Mouse (Mus musculus): ENCODE measurements at regions not wholly inside any gene's neighbourhood (a gene's known extent, or its start where the extent isn't known, plus 50 kb on each side); places are given as distances from the start of the nearest gene placed in this dataset.

GRCm38 (mm10) chr16:50696052-50696451, 105.1 kb upstream of the Ccdc54 start:
- TF ChIP-seq POLR2A (IDR thresholded peaks at IDR 0.05; ENCODE audit: borderline replicate concordance, extremely low read depth, insufficient read depth, insufficient read length): no peak
- 77% methylated on average over 4 of the region's 4 CpGs for WGBS
- Histone ChIP-seq H3K36me3 (ENCODE audit: control insufficient read depth, insufficient read depth, low read length) (no peaks in the 10 kb centered on the region), H3K4me3 (replicated peaks; ENCODE audit: low read length) (no peak overlapping the region), H3K9ac (ENCODE audit: low read depth, low read length, severe bottlenecking) (no peak overlapping the region), H3K4me1 (ENCODE audit: control insufficient read depth, insufficient read depth, low read length) (no peaks in the 10 kb centered on the region), H3K4me2 (replicated peaks; ENCODE audit: low read depth, low read length, severe bottlenecking) (no peak overlapping the region), H3K27me3 (ENCODE audit: control insufficient read depth, insufficient read depth, low read length) (no peaks in the 10 kb centered on the region), H3K27ac (replicated peaks; ENCODE audit: low read depth, low read length) (no peak overlapping the region), H3K9me3 (ENCODE audit: control insufficient read depth, low read length) (no peaks in the 10 kb centered on the region)
- no peak for DNase-seq (ENCODE audit: low spot score)
- no peak for ATAC-seq (ENCODE audit: low FRiP score, low read depth)

- no peak overlapping the region for H3K9ac ChIP-seq (ENCODE audit: low read depth, low read length, severe bottlenecking)
- H3K4me3 ChIP-seq (replicated peaks; ENCODE audit: low read length): no peak overlapping the region
- ATAC-seq (ENCODE audit: low FRiP score, low read depth) (no peak), DNase-seq (ENCODE audit: low spot score) (no peak)
- no peaks in the 10 kb centered on the region for H3K27me3 ChIP-seq (ENCODE audit: control insufficient read depth, insufficient read depth, low read length)
- WGBS: 69% methylated on average over 2 of the region's 2 CpGs
- H3K4me1 ChIP-seq (ENCODE audit: control insufficient read depth, insufficient read depth, low read length): no peaks in the 10 kb centered on the region
- no peaks in the 10 kb centered on the region for H3K9me3 ChIP-seq (ENCODE audit: control insufficient read depth, low read length)
- no peaks in the 10 kb centered on the region for H3K36me3 ChIP-seq (ENCODE audit: control insufficient read depth, insufficient read depth, low read length)
- H3K4me2 ChIP-seq (replicated peaks; ENCODE audit: low read depth, low read length, severe bottlenecking): no peak overlapping the region
- no peak for TF ChIP-seq POLR2A (IDR thresholded peaks at IDR 0.05; ENCODE audit: borderline replicate concordance, extremely low read depth, insufficient read depth, insufficient read length)
- H3K27ac ChIP-seq (replicated peaks; ENCODE audit: low read depth, low read length): no peak overlapping the region
These were observed 103.1 kb upstream of the Ccdc54 start for GRCm38 (mm10) chr16:50694045-50694444.

GRCm38 (mm10) chr16:50690818-50691217, 99.9 kb upstream of the Ccdc54 start:
- H3K4me1 ChIP-seq (ENCODE audit: control insufficient read depth, insufficient read depth, low read length): no peaks in the 10 kb centered on the region
- ATAC-seq (ENCODE audit: low FRiP score, low read depth): no peak
- no peak overlapping the region for H3K9ac ChIP-seq (ENCODE audit: low read depth, low read length, severe bottlenecking)
- WGBS: 77% methylated on average over 7 of the region's 7 CpGs
- H3K4me2 ChIP-seq (replicated peaks; ENCODE audit: low read depth, low read length, severe bottlenecking): no peak overlapping the region
- no peak for DNase-seq (ENCODE audit: low spot score)
- no peaks in the 10 kb centered on the region for H3K9me3 ChIP-seq (ENCODE audit: control insufficient read depth, low read length)
- no peaks in the 10 kb centered on the region for H3K27me3 ChIP-seq (ENCODE audit: control insufficient read depth, insufficient read depth, low read length)
- no peak for TF ChIP-seq POLR2A (IDR thresholded peaks at IDR 0.05; ENCODE audit: borderline replicate concordance, extremely low read depth, insufficient read depth, insufficient read length)
- H3K27ac ChIP-seq (replicated peaks; ENCODE audit: low read depth, low read length): no peak overlapping the region
- no peak overlapping the region for H3K4me3 ChIP-seq (replicated peaks; ENCODE audit: low read length)
- H3K36me3 ChIP-seq (ENCODE audit: control insufficient read depth, insufficient read depth, low read length): no peaks in the 10 kb centered on the region

- WGBS: 70% methylated on average over 10 of the region's 10 CpGs
- no peak overlapping the region for H3K4me3 ChIP-seq (replicated peaks; ENCODE audit: low read length)
- no peaks in the 10 kb centered on the region for H3K36me3 ChIP-seq (ENCODE audit: control insufficient read depth, insufficient read depth, low read length)
- no peak overlapping the region for H3K9ac ChIP-seq (ENCODE audit: low read depth, low read length, severe bottlenecking)
- H3K27me3 ChIP-seq (ENCODE audit: control insufficient read depth, insufficient read depth, low read length): no peaks in the 10 kb centered on the region
- H3K27ac ChIP-seq (replicated peaks; ENCODE audit: low read depth, low read length): no peak overlapping the region
- no peak for TF ChIP-seq POLR2A (IDR thresholded peaks at IDR 0.05; ENCODE audit: borderline replicate concordance, extremely low read depth, insufficient read depth, insufficient read length)
- no peak for ATAC-seq (ENCODE audit: low FRiP score, low read depth)
- no peaks in the 10 kb centered on the region for H3K9me3 ChIP-seq (ENCODE audit: control insufficient read depth, low read length)
- no peak overlapping the region for H3K4me2 ChIP-seq (replicated peaks; ENCODE audit: low read depth, low read length, severe bottlenecking)
- H3K4me1 ChIP-seq (ENCODE audit: control insufficient read depth, insufficient read depth, low read length): no peaks in the 10 kb centered on the region
- no peak for DNase-seq (ENCODE audit: low spot score)
These were observed 98.6 kb upstream of the Ccdc54 start for GRCm38 (mm10) chr16:50689525-50689924.

GRCm38 (mm10) chr16:50688818-50689506, 98.0 kb upstream of the Ccdc54 start:
- no peak overlapping the region for H3K27ac ChIP-seq (replicated peaks; ENCODE audit: low read depth, low read length)
- no peak overlapping the region for H3K4me3 ChIP-seq (replicated peaks; ENCODE audit: low read length)
- no peaks in the 10 kb centered on the region for H3K27me3 ChIP-seq (ENCODE audit: control insufficient read depth, insufficient read depth, low read length)
- H3K9ac ChIP-seq (ENCODE audit: low read depth, low read length, severe bottlenecking): no peak overlapping the region
- H3K9me3 ChIP-seq (ENCODE audit: control insufficient read depth, low read length): no peaks in the 10 kb centered on the region
- no peak for DNase-seq (ENCODE audit: low spot score)
- 69% methylated on average over 11 of the region's 11 CpGs for WGBS
- no peak overlapping the region for H3K4me2 ChIP-seq (replicated peaks; ENCODE audit: low read depth, low read length, severe bottlenecking)
- TF ChIP-seq POLR2A (IDR thresholded peaks at IDR 0.05; ENCODE audit: borderline replicate concordance, extremely low read depth, insufficient read depth, insufficient read length): no peak
- no peaks in the 10 kb centered on the region for H3K36me3 ChIP-seq (ENCODE audit: control insufficient read depth, insufficient read depth, low read length)
- ATAC-seq (ENCODE audit: low FRiP score, low read depth): no peak
- H3K4me1 ChIP-seq (ENCODE audit: control insufficient read depth, insufficient read depth, low read length): no peaks in the 10 kb centered on the region
